Mouse (Mus musculus): ENCODE data around the gene Fes. TPM values are rescaled to one million over a fixed set of nuclear protein-coding genes. Genes with fewer than 3 reads are reported as not detected.

Gene Fes
- total and polyA plus RNA-seq, 3 experiments = 2.7 to 6.6 TPM; not detected in 1

Other genes with a start within 250 kb of the Fes start
- gene Sema4b, start 201.1 kb downstream of the Fes start, total RNA-seq (2012; rRNA removed) = 8.4 and 10.9 TPM in 2 replicates
- gene Sema4b, start 201.1 kb downstream of the Fes start, polyA plus RNA-seq (2012; ENCODE audit: insufficient read depth in 1 of 2, insufficient read length in 2 of 2, low read depth in 1 of 2, low replicate concordance in 2 of 2, missing spikeins in 1 of 2) = 10 to 100 TPM in 1 of 2 experiments, not detected in 1; 17.3 TPM
- 69.3 and 84.5 TPM in 2 replicates for gene Cib1, start 155.1 kb downstream of the Fes start, total RNA-seq (2012; rRNA removed)
- 100 to 1,000 TPM in 1 of 2 experiments, not detected in 1; 145 TPM for gene Cib1, start 155.1 kb downstream of the Fes start, polyA plus RNA-seq (2012; ENCODE audit: insufficient read depth in 1 of 2, insufficient read length in 2 of 2, low read depth in 1 of 2, low replicate concordance in 2 of 2, missing spikeins in 1 of 2)
- 3.4 and 4.0 TPM in 2 replicates for gene Gdpgp1, start 155.1 kb downstream of the Fes start, total RNA-seq (2012; rRNA removed)
- gene Gdpgp1, start 155.1 kb downstream of the Fes start, polyA plus RNA-seq (2012; ENCODE audit: insufficient read depth in 1 of 2, insufficient read length in 2 of 2, low read depth in 1 of 2, low replicate concordance in 2 of 2, missing spikeins in 1 of 2) = 1 to 10 TPM in 1 of 2 experiments, not detected in 1; 4.6 TPM
- gene Ttll13, start 141.6 kb downstream of the Fes start, total RNA-seq (2012; rRNA removed) = 0.39 and 0.46 TPM in 2 replicates
- under 1 TPM in 1 of 2 experiments, not detected in 1; 0.40 TPM for gene Ttll13, start 141.6 kb downstream of the Fes start, polyA plus RNA-seq (2012; ENCODE audit: insufficient read depth in 1 of 2, insufficient read length in 2 of 2, low read depth in 1 of 2, low replicate concordance in 2 of 2, missing spikeins in 1 of 2)
- gene Ngrn, start 126.7 kb downstream of the Fes start, total RNA-seq (2012; rRNA removed) = 42.8 and 48.0 TPM in 2 replicates
- gene Ngrn, start 126.7 kb downstream of the Fes start, polyA plus RNA-seq (2012; ENCODE audit: insufficient read depth in 1 of 2, insufficient read length in 2 of 2, low read depth in 1 of 2, low replicate concordance in 2 of 2, missing spikeins in 1 of 2) = 10 to 100 TPM in 1 of 2 experiments, not detected in 1; 37.2 TPM
- 24.9 and 27.6 TPM in 2 replicates for gene Vps33b, start 118.3 kb downstream of the Fes start, total RNA-seq (2012; rRNA removed)
- gene Vps33b, start 118.3 kb downstream of the Fes start, polyA plus RNA-seq (2012; ENCODE audit: insufficient read depth in 1 of 2, insufficient read length in 2 of 2, low read depth in 1 of 2, low replicate concordance in 2 of 2, missing spikeins in 1 of 2) = 10 to 100 TPM in 1 of 2 experiments, not detected in 1; 23.4 TPM
- gene Prc1, start 93.5 kb downstream of the Fes start, total RNA-seq (2012; rRNA removed) = 68.5 and 71.7 TPM in 2 replicates
- 100 to 1,000 TPM in 1 of 2 experiments, 10 to 100 TPM in 1; 82.2 to 108 TPM for gene Prc1, start 93.5 kb downstream of the Fes start, polyA plus RNA-seq (2012; ENCODE audit: insufficient read depth in 1 of 2, insufficient read length in 2 of 2, low read depth in 1 of 2, low replicate concordance in 2 of 2, missing spikeins in 1 of 2)
- 13.8 and 20.2 TPM in 2 replicates for gene Rccd1, start 63.5 kb downstream of the Fes start, total RNA-seq (2012; rRNA removed)
- 10 to 100 TPM in 1 of 2 experiments, not detected in 1; 16.8 TPM for gene Rccd1, start 63.5 kb downstream of the Fes start, polyA plus RNA-seq (2012; ENCODE audit: insufficient read depth in 1 of 2, insufficient read length in 2 of 2, low read depth in 1 of 2, low replicate concordance in 2 of 2, missing spikeins in 1 of 2)
- 20.3 and 28.2 TPM in 2 replicates for gene Unc45a, start 46.9 kb downstream of the Fes start, total RNA-seq (2012; rRNA removed)
- gene Unc45a, start 46.9 kb downstream of the Fes start, polyA plus RNA-seq (2012; ENCODE audit: insufficient read depth in 1 of 2, insufficient read length in 2 of 2, low read depth in 1 of 2, low replicate concordance in 2 of 2, missing spikeins in 1 of 2) = 10 to 100 TPM in 1 of 2 experiments, not detected in 1; 26.1 TPM
- 47.6 and 58.1 TPM in 2 replicates for gene Hddc3, start 44.8 kb downstream of the Fes start, total RNA-seq (2012; rRNA removed)
- gene Hddc3, start 44.8 kb downstream of the Fes start, polyA plus RNA-seq (2012; ENCODE audit: insufficient read depth in 1 of 2, insufficient read length in 2 of 2, low read depth in 1 of 2, low replicate concordance in 2 of 2, missing spikeins in 1 of 2) = 10 to 100 TPM in 1 of 2 experiments, not detected in 1; 47.1 TPM
- gene Man2a2, start 16.6 kb downstream of the Fes start, total RNA-seq (2012; rRNA removed) = 17.4 and 19.2 TPM in 2 replicates
- 10 to 100 TPM in 1 of 2 experiments, not detected in 1; 38.6 TPM for gene Man2a2, start 16.6 kb downstream of the Fes start, polyA plus RNA-seq (2012; ENCODE audit: insufficient read depth in 1 of 2, insufficient read length in 2 of 2, low read depth in 1 of 2, low replicate concordance in 2 of 2, missing spikeins in 1 of 2)
- gene Furin, start 17.5 kb upstream of the Fes start, total RNA-seq (2012; rRNA removed) = 11.6 and 13.7 TPM in 2 replicates
- gene Furin, start 17.5 kb upstream of the Fes start, polyA plus RNA-seq (2012; ENCODE audit: insufficient read depth in 1 of 2, insufficient read length in 2 of 2, low read depth in 1 of 2, low replicate concordance in 2 of 2, missing spikeins in 1 of 2) = 10 to 100 TPM in 1 of 2 experiments, not detected in 1; 32.3 TPM
- 24.6 and 28.5 TPM in 2 replicates for gene Blm, start 147.2 kb upstream of the Fes start, total RNA-seq (2012; rRNA removed)
- 10 to 100 TPM; 52.0 to 83.8 TPM for gene Blm, start 147.2 kb upstream of the Fes start, polyA plus RNA-seq (2012; ENCODE audit: insufficient read depth in 1 of 2, insufficient read length in 2 of 2, low read depth in 1 of 2, low replicate concordance in 2 of 2, missing spikeins in 1 of 2)

Data from MEL (cell line).